Mouse (Mus musculus) liver, embryonic 13.5 days (tissue): ENCODE measurements at regions not wholly inside any gene's neighbourhood (a gene's known extent, or its start where the extent isn't known, plus 50 kb on each side); places are given as distances from the start of the nearest gene placed in this dataset.

ENCODE experiments used
- ATAC-seq: fragments of 200-750 bp; cut with Nextera tagmentation; 2 replicates; pipeline ENCODE4 v1.8.0; 2017; ENCODE audit warnings: low read depth, mild to moderate bottlenecking, moderate number of reproducible peaks, moderate library complexity
- DNase-seq: peaks from one replicate; pipeline ENCODE4 v3.0.0; 2022
- H3K27ac ChIP-seq: fragments of 300-500 bp; sonication (generic); 2 replicates; pipeline ENCODE4 v1.5.1; 2015; ENCODE audit warnings: moderate library complexity, mild to moderate bottlenecking, inconsistent platforms
- H3K27me3 ChIP-seq: fragments of 300-500 bp; sonication (generic); 2 replicates; pipeline ENCODE4 v1.6.1; 2015; ENCODE audit warnings: mild to moderate bottlenecking, inconsistent platforms
- H3K36me3 ChIP-seq: fragments of 300-500 bp; sonication (generic); 2 replicates; pipeline ENCODE4 v1.6.1; 2015; ENCODE audit warnings: mild to moderate bottlenecking, inconsistent platforms
- H3K4me1 ChIP-seq: fragments of 300-500 bp; sonication (generic); replicated peaks from 2 replicates; pipeline ENCODE4 v1.6.1; 2015; ENCODE audit warnings: inconsistent platforms
- H3K4me2 ChIP-seq: fragments of 300-500 bp; sonication (generic); 2 replicates; pipeline ENCODE4 v1.6.1; 2015; ENCODE audit warnings: inconsistent platforms, mild to moderate bottlenecking, moderate library complexity
- H3K4me3 ChIP-seq: fragments of 300-500 bp; sonication (generic); replicated peaks from 2 replicates; pipeline ENCODE4 v1.5.1; 2015; ENCODE audit warnings: mild to moderate bottlenecking, inconsistent platforms
- H3K9ac ChIP-seq: fragments of 300-500 bp; sonication (generic); 2 replicates; pipeline ENCODE4 v1.6.1; 2015; ENCODE audit warnings: mild to moderate bottlenecking, inconsistent platforms
- H3K9me3 ChIP-seq: fragments of 300-500 bp; sonication (generic); replicated peaks from 2 replicates; pipeline ENCODE4 v1.6.1; 2016; ENCODE audit warnings: inconsistent platforms
- WGBS: fragments of 180-500 bp; shearing (Covaris S2); methylation state at CpG from one replicate; pipeline ENCODE4 v1.1.7; 2015; ENCODE audit not compliant: insufficient replicate concordance; 5-methylcytosine and 5-hydroxymethylcytosine counted together

DNA sequence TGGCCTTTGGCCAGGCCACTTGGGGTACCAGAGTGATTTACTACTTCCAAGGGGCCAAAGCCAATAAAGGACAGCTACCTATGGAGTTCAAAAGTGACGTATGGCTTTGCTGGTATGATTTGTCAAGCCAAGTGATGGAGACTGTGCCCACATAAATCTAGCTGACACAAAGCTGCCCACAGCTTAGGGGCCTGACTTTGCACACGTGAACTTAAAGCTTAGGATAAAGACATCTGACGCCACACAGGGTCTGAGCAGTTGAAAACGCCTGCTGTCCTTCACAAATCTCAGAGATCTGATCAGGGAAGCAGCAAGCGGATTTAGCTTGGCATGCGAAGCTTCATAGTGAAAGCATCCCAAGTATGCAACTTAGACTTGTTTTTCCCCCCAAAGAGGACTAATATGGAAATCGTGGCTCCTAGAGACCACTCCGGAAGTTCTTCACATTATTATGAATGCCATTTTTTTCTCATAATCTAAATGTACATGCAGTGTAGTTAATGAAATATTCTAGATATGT is 127.1 kb upstream of the Col8a1 start:
- DNase-seq (no peak), ATAC-seq (no peak)
- Histone ChIP-seq H3K4me1 (no peaks in the 10 kb centered on the region), H3K9me3 (no peaks in the 10 kb centered on the region; the same call in 1 of the 2 replicates), H3K4me3 (no peak overlapping the region), H3K27me3 (no peaks in the 10 kb centered on the region), H3K27ac (no peak overlapping the region), H3K9ac (no peak overlapping the region), H3K4me2 (no peak overlapping the region), H3K36me3 (no peaks in the 10 kb centered on the region)
- 70% methylated on average over 8 of the region's 8 CpGs for WGBS

DNA sequence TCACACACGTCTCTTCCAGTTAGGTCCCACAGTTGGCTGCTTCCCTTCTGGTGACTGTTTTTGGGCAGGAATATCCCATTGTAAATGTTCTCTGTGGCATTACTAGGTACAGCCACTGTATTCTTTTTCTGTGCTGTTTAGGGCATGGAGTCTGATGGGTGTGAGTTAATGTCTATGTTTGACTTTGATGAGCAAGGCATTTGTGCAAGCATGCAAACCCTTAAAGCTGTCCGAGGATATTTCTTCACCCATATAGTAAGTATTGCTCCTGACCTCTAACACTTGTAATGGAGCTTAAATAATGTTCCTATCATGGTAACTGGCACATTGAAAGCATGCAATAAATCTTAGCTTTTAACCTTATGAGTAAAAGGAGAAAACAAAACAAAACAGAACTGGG is 133.6 kb upstream of the Col8a1 start:
- ATAC-seq (no peak), DNase-seq (no peak)
- no peak overlapping the region for H3K4me2 ChIP-seq
- H3K9me3 ChIP-seq: no peaks in the 10 kb centered on the region
- no peaks in the 10 kb centered on the region for H3K36me3 ChIP-seq
- H3K27me3 ChIP-seq: no peaks in the 10 kb centered on the region
- no peak overlapping the region for H3K27ac ChIP-seq
- H3K4me1 ChIP-seq: no peaks in the 10 kb centered on the region
- WGBS: 63% methylated on average over 2 of the region's 2 CpGs
- no peak overlapping the region for H3K9ac ChIP-seq
- H3K4me3 ChIP-seq: no peak overlapping the region

DNA sequence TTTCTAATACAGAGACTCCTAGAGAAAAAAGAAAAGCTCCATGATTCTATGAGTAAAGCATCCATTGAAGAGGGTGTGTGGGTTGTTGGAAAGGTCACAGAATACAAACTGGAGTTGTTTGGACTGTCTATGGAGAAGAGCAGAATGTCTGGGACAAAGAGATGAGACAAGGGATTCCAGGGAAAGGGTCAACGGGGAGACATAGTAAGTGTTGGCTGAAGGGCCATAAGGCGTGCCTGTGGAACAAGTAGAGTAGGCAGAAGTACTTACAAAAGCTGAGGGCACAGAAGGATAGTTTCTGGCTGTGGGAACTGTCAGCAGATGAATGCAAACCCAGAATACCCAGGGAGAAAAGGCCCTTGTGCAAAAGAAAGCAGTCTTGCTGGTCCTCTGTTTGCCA is 134.0 kb upstream of the Col8a1 start:
- ATAC-seq (no peak), DNase-seq (no peak)
- Histone ChIP-seq H3K27ac (no peak overlapping the region), H3K9ac (no peak overlapping the region), H3K4me1 (no peaks in the 10 kb centered on the region), H3K27me3 (no peaks in the 10 kb centered on the region), H3K36me3 (no peaks in the 10 kb centered on the region), H3K9me3 (no peaks in the 10 kb centered on the region), H3K4me3 (no peak overlapping the region), H3K4me2 (no peak overlapping the region)
- WGBS: 62% methylated on average over 2 of the region's 2 CpGs

DNA sequence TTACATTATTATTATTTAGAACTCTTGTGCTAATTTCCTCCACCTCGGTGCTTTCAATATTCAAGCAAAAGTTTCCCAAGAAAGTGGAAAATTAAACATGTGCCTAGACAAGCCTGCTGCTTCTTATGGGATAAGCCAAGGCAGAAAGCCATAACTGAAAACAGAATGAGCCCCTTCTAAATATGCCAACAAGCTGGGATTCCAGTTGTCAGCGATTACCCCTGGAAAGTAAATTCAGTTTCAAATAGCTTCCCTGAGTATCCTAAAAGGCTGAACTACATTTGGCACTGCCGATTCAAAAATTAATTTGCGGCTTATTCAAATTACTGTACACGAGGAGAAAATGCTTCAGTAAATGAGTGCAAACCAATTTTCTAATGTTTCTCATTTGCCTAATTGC is 135.6 kb upstream of the Col8a1 start:
- ATAC-seq (no peak), DNase-seq (no peak)
- no peaks in the 10 kb centered on the region for H3K4me1 ChIP-seq
- H3K4me3 ChIP-seq: no peak overlapping the region
- H3K36me3 ChIP-seq: no peaks in the 10 kb centered on the region
- no peak overlapping the region for H3K27ac ChIP-seq
- H3K27me3 ChIP-seq: no peaks in the 10 kb centered on the region
- whole genome bisulfite sequencing: 66% methylated on average over 5 of the region's 5 CpGs
- no peak overlapping the region for H3K9ac ChIP-seq
- H3K9me3 ChIP-seq: no peaks in the 10 kb centered on the region
- no peak overlapping the region for H3K4me2 ChIP-seq

DNA sequence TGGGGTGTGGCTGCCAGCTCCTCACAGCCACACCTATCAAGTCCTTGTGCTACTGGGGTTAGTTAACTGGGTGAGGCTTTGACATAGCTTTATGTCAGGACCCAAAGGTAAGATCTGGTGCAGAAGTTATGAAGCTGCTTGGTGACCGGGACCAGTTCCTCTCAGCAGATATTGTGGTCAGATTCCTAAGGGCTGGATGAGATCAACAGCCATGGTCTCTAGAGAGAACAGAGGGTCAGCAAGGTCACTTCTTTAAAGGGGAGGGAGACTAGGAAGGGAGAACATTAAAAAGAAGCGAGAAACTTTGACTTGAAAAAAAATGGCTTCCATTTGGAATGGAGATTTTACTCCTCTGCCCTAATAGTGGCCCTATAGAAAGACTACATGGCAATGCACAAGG is 138.6 kb upstream of the Col8a1 start:
- Histone ChIP-seq H3K4me2 (no peak overlapping the region), H3K4me1 (no peaks in the 10 kb centered on the region), H3K9me3 (no peaks in the 10 kb centered on the region), H3K9ac (no peak overlapping the region), H3K36me3 (no peaks in the 10 kb centered on the region), H3K27me3 (no peaks in the 10 kb centered on the region), H3K4me3 (no peak overlapping the region), H3K27ac (no peak overlapping the region)
- WGBS: 56% methylated on average over 2 of the region's 2 CpGs
- no peak for DNase-seq
- ATAC-seq: no peak

DNA sequence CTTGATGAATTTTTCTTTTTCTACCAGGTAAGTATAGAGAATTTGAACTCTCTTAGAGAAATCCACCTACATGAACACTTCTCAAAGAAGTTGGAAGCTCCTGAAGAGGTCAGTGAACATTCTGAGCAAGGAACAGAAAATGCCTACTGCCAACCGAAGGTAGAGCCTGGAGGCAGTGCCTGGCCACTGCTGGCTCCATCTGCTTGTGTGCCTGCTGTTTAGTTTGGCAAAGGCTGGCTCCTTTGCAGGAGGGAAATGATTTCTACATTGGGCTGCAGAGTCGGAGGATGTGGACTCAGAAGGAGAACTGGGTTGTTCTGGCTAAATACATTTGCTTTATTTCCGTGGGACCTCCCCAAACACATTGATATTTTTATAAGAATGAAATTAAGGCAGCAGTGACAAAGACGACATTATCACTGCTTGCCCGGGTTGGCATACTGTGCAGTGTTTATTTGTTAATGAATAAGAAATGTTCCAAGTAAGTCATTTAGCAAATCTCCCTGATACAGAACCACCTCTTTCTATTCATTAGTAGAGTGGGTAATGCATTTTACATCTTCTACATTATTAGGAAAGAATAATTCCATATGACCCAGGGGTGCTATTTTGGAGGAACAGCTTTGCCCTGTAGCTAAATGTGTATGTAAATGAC is 139.3 kb upstream of the Col8a1 start:
- Histone ChIP-seq H3K4me2 (no peak overlapping the region), H3K27ac (no peak overlapping the region), H3K36me3 (no peaks in the 10 kb centered on the region), H3K4me3 (no peak overlapping the region), H3K9me3 (no peaks in the 10 kb centered on the region), H3K27me3 (no peaks in the 10 kb centered on the region), H3K4me1 (no peaks in the 10 kb centered on the region), H3K9ac (no peak overlapping the region)
- no peak for ATAC-seq
- 63% methylated on average over 5 of the region's 5 CpGs for WGBS
- DNase-seq: no peak

DNA sequence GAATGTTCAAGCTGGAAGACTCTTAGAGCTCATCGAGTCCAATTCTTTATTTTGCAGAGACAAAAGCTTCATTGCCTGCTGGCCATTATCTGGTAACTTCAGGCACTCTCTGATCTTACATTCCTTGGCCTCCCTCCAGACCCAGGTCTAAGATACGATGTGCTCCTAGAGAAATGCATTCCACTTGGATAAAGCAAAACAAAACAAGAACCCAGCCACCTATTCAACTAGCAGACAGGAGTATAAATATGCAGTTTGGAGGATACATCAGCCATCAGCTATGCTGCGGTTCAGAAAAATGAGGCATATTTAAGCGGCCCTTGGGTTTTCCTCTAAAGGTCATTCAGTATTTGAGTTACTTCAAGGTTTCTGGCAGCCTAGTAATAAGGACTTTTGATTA is 146.5 kb upstream of the Col8a1 start:
- 66% methylated on average over 4 of the region's 4 CpGs for WGBS
- no peaks in the 10 kb centered on the region for H3K4me1 ChIP-seq
- no peak for DNase-seq
- H3K4me2 ChIP-seq: no peak overlapping the region
- H3K27me3 ChIP-seq: no peaks in the 10 kb centered on the region
- H3K27ac ChIP-seq: no peak overlapping the region
- no peak for ATAC-seq
- no peak overlapping the region for H3K4me3 ChIP-seq
- no peak overlapping the region for H3K9ac ChIP-seq
- H3K36me3 ChIP-seq: no peaks in the 10 kb centered on the region
- H3K9me3 ChIP-seq: no peaks in the 10 kb centered on the region

DNA sequence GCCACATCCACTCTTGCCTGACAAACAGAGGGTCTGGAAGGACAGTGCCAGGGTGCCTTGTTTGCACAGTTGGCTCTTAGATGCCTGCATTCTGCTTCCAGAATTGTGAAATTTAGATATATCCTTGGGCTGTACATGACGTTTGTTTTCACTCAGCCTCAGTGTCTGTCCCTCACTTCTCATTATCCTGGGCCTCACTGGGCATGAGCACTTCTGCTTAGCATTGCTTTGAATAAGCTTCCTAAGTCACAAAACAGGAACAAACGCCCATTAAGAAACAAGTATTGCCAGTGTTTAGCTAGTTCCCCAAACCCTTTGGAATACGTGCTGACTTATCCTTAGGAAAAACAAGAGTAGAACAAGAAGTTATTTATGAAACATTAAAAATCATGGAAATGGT is 148.0 kb upstream of the Col8a1 start:
- Histone ChIP-seq H3K27ac (no peak overlapping the region), H3K4me3 (no peak overlapping the region), H3K4me1 (no peaks in the 10 kb centered on the region), H3K4me2 (no peak overlapping the region), H3K9ac (no peak overlapping the region), H3K36me3 (no peaks in the 10 kb centered on the region), H3K9me3 (no peaks in the 10 kb centered on the region), H3K27me3 (no peaks in the 10 kb centered on the region)
- WGBS: 22% methylated on average over 3 of the region's 3 CpGs
- no peak for DNase-seq
- no peak for ATAC-seq

DNA sequence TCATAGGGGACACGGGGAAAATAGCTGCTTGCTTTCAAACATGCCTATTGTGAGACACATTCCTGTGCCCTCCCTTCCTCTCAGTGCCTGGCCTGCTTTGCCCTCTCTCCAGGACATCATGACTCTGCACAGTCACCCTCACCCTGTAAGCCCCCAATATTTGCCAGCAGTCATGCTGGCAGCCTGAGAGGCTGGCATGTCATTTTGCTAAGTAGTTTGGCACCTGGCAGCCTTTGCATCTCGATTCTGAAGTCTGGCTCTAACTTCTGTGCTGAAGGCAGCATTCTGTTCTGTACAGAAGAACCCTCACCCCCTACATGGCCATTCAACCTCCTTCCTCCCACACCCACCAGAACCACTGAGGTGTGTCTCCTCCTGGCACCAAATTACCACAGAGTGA is 157.5 kb upstream of the Col8a1 start:
- H3K4me3 ChIP-seq: no peak overlapping the region
- H3K9me3 ChIP-seq: no peaks in the 10 kb centered on the region
- H3K27ac ChIP-seq: no peak overlapping the region
- WGBS: 41% methylated on average over 2 of the region's 2 CpGs
- DNase-seq: no peak
- H3K9ac ChIP-seq: no peak overlapping the region
- no peak overlapping the region for H3K4me2 ChIP-seq
- H3K27me3 ChIP-seq: no peaks in the 10 kb centered on the region
- H3K36me3 ChIP-seq: no peaks in the 10 kb centered on the region
- no peak for ATAC-seq
- no peaks in the 10 kb centered on the region for H3K4me1 ChIP-seq

DNA sequence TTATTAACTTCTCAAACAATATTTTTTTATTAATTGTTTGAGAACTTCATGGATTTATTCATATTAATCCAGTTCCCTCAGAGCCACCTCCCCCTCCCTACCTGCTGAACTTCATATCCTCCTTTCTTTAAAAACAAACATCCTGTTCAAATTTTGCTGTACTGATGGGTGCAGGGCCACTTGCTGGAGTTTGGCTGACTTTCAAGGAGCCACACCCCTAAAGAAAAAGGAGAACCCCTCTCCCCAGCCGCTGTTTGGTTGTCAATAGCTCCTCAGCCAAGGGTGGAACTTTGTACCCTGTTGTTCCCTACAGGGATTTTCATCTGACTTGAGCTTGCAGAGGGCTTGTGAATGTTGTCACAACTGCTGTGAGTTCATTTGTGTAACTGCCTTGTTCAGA is 160.0 kb upstream of the Col8a1 start:
- Histone ChIP-seq H3K9me3 (no peaks in the 10 kb centered on the region), H3K4me1 (no peaks in the 10 kb centered on the region), H3K4me2 (no peak overlapping the region), H3K27ac (no peak overlapping the region), H3K27me3 (no peaks in the 10 kb centered on the region), H3K9ac (no peak overlapping the region), H3K4me3 (no peak overlapping the region), H3K36me3 (no peaks in the 10 kb centered on the region)
- DNase-seq (no peak), ATAC-seq (no peak)
- 38% methylated on average over 1 of the region's 1 CpGs for whole genome bisulfite sequencing

DNA sequence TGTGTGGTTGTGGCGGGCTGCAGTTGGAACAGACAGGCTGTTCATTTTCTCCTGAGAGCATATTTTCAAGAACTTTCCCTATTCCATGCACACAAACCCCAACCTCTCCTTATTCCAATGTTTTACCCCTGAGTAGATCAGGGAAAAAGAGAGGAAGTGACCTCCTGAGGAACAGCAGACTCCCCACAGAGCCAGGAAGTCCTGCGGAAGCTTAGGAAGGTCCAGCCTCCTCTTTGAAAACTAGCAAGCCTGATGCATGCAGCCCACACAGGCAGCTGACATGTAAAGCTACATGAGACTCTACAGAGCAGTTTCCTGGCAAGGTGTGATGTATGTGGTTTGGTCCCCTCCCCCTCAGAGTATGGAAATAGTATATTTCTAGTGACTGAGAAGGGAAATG is 160.9 kb upstream of the Col8a1 start:
- WGBS: 45% methylated on average over 2 of the region's 2 CpGs
- H3K9me3 ChIP-seq: no peaks in the 10 kb centered on the region
- DNase-seq (no peak), ATAC-seq (no peak)
- no peak overlapping the region for H3K4me3 ChIP-seq
- no peak overlapping the region for H3K27ac ChIP-seq
- no peaks in the 10 kb centered on the region for H3K27me3 ChIP-seq
- no peak overlapping the region for H3K4me2 ChIP-seq
- H3K4me1 ChIP-seq: no peaks in the 10 kb centered on the region
- no peak overlapping the region for H3K9ac ChIP-seq
- H3K36me3 ChIP-seq: no peaks in the 10 kb centered on the region

DNA sequence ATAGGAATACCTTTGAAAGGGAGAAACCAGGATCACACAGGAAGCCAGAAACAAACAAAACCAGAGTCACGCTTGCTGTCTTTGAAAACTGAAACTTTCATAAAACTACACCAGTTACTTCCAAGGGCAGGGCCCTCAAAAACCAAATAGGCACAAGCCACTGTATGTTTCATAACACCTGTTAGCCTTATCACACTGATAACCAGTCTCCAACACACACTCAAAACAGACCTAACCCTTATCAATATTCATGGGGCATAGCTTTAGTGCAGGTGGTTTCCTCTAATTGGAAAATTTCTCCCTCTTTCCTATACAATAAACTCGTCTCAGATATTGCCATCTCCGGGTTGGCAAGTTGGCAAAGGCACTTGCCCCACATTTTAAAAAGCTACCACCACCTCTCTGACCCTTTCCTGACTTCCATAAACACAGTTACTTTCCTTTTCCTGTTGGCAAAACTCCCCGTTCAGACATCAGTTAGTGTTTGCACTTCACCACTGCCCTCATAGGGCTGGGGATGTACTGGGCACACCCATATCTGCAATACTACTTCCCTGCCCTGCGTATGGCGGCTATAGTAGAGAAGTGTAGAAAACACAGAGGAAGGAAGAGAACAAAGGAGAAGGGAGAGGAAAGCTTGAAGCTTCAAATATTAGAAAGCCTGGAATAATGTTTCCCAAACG is 169.1 kb upstream of the Col8a1 start:
- no peaks in the 10 kb centered on the region for H3K4me1 ChIP-seq
- no peaks in the 10 kb centered on the region for H3K27me3 ChIP-seq
- no peak for DNase-seq
- H3K9ac ChIP-seq: no peak overlapping the region
- no peak overlapping the region for H3K27ac ChIP-seq
- ATAC-seq: no peak
- no peaks in the 10 kb centered on the region for H3K9me3 ChIP-seq
- H3K4me2 ChIP-seq: no peak overlapping the region
- no peaks in the 10 kb centered on the region for H3K36me3 ChIP-seq
- 48% methylated on average over 7 of the region's 7 CpGs for WGBS
- no peak overlapping the region for H3K4me3 ChIP-seq
